Mouse (Mus musculus): ENCODE data around the gene Gm21698. TPM values are rescaled to one million over a fixed set of nuclear protein-coding genes. Genes with fewer than 3 reads are reported as not detected.

Gene Gm21698
- polyA plus RNA-seq (2012; rRNA removed) = not detected in 2 replicates

GRCm38 (mm10) chr5:25988550-25988949 lies at the start of gene Gm21698:
TSS of gene Gm21698 (minus strand) at chr5:25988650.

GRCm38 (mm10) chr5:26022816-26023215 lies 34.4 kb upstream of the Gm21698 start, which contains the start of gene Gm5862:
TSS of gene Gm5862 (minus strand) at chr5:26022916.

GRCm38 (mm10) chr5:26004698-26005097 lies 16.2 kb upstream of the Gm21698 start, which contains the start of gene Gm1979:
TSS of gene Gm1979 (minus strand) at chr5:26004798.

DNA sequence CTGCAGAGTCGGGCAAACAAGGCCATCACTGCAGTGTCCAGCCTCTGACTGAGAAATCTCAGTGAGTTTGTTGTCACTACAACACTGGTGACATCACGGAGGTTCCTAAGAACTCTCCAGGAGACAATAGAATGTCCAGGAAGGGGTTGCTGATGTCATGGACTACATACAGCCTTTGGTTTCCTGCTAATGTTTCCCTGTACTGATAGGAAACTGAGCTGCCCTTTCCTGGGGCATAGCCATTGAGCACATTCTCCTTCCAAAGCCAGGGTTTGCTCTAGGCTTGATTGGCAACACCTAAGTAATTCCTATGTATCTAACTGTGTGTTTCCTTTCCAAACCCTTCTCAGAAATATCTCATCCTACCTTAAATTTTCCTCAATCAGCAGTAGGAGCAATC lies 15.9 kb downstream of the Gm21698 start, which contains the start of gene Gm21680:
Gene Gm21680 (minus strand): TSS at position 101 of the 400 bp plus-strand sequence.

DNA sequence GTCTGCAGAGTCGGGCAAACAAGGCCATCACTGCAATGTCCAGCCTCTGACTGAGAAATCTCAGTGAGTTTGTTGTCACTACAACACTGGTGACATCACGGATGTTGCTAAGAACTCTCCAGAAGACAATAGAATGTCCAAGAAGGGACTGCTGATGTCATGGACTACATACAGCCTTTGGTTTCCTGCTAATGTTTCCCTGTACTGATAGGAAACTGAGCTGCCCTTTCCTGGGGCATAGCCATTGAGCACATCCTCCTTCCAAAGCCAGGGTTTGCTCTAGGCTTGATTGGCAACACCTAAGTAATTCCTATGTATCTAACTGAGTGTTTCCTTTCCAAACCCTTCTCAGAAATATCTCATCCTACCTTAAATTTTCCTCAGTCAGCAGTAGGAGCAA lies 34.1 kb downstream of the Gm21698 start, which contains the start of gene Gm21671:
Gene Gm21671 (minus strand): TSS at position 101 of the 400 bp plus-strand sequence.

DNA sequence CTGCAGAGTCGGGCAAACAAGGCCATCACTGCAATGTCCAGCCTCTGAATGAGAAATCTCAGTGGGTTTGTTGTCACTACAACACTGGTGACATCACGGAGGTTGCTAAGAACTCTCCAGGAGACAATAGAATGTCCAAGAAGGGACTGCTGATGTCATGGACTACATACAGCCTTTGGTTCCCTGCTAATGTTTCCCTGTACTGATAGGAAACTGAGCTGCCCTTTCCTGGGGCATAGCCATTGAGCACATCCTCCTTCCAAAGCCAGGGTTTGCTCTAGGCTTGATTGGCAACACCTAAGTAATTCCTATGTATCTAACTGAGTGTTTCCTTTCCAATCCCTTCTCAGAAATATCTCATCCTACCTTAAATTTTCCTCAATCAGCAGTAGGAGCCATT lies 46.2 kb downstream of the Gm21698 start, which contains the start of gene Gm21663:
Gene Gm21663 (minus strand): TSS at position 101 of the 400 bp plus-strand sequence.

Other genes starting within 250 kb of the Gm21698 start
- gene Actr3b, start 228.7 kb downstream of the Gm21698 start, polyA plus RNA-seq (2012; rRNA removed) = 0.35 and 0.46 TPM in 2 replicates
- gene Gm21663, start 46.3 kb downstream of the Gm21698 start, polyA plus RNA-seq (2012; rRNA removed) = not detected in 2 replicates
- not detected in 2 replicates for gene Gm21671, start 34.2 kb downstream of the Gm21698 start, polyA plus RNA-seq (2012; rRNA removed)
- gene Gm21680, start 16.0 kb downstream of the Gm21698 start, polyA plus RNA-seq (2012; rRNA removed) = not detected in 2 replicates
- not detected in 2 replicates for gene Gm1979, start 16.1 kb upstream of the Gm21698 start, polyA plus RNA-seq (2012; rRNA removed)
- not detected in 2 replicates for gene Gm5862, start 34.3 kb upstream of the Gm21698 start, polyA plus RNA-seq (2012; rRNA removed)
- not detected in 2 replicates for gene Speer4a, start 50.9 kb upstream of the Gm21698 start, polyA plus RNA-seq (2012; rRNA removed)
- gene Gm7347, start 69.9 kb upstream of the Gm21698 start, polyA plus RNA-seq (2012; rRNA removed) = not detected in 2 replicates
- not detected in 2 replicates for gene Gm10471, start 100.6 kb upstream of the Gm21698 start, polyA plus RNA-seq (2012; rRNA removed)
- gene 5031410I06Rik, start 116.7 kb upstream of the Gm21698 start, polyA plus RNA-seq (2012; rRNA removed) = not detected in 2 replicates
- not detected in 2 replicates for gene Gm10220, start 132.8 kb upstream of the Gm21698 start, polyA plus RNA-seq (2012; rRNA removed)

Data from liver, embryonic 18 days (tissue).